Mouse (Mus musculus): ENCODE data around the gene Gdpd1. TPM values are rescaled to one million over a fixed set of nuclear protein-coding genes. Genes with fewer than 3 reads are reported as not detected.

Gene Gdpd1
- polyA plus RNA-seq, 1 experiment from 2014 or later = 54.8 TPM

DNA sequence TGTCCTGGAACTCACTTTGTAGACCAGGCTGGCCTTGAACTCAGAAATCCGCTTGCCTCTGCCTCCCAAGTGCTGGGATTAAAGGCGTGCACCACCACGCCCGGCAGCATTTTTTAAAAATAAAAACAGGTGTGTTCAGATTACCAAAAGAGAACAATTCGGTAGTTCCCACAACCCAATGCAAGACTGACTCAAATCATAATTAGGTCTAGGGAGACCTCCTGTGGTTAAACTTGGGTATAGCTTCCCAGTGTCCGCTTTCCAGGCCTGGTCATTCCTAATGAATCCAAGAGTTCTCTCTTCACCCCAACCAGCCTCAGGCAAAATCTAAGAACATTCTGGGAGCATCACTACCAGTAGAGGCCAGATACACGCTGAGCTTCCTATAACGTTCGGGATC lies 63.4 kb downstream of the Gdpd1 start:
- no peak overlapping the region for H3K4me2 ChIP-seq (replicated peaks; ENCODE audit: low read depth)
- H3K36me3 ChIP-seq (ENCODE audit: control insufficient read depth, insufficient read depth, low read length) = no peaks in the 10 kb centered on the region
- H3K4me1 ChIP-seq (replicated peaks; ENCODE audit: control insufficient read depth, insufficient read depth) = 0 out of 2 replicates have a peak, but pooled peaks cover 2% of the 10 kb centered on the region
- TF ChIP-seq CTCF (IDR thresholded peaks at IDR 0.05; ENCODE audit: low read depth) = peak; percentile 86
- no peak for TF ChIP-seq EP300 (optimal IDR thresholded peaks at IDR 0.05)
- peak; percentile 65; the same call in 1 of the 2 replicates for ATAC-seq (ENCODE audit: low FRiP score, low TSS enrichment)
- H3K9me3 ChIP-seq (ENCODE audit: control insufficient read depth, low read length) = no peaks in the 10 kb centered on the region
- 16% methylated on average over 9 of the region's 9 CpGs for WGBS
- DNase-seq (ENCODE audit: low spot score) = peak; percentile 55
- no peak overlapping the region for H3K4me3 ChIP-seq (ENCODE audit: low read depth, low read length)
- H3K27me3 ChIP-seq (ENCODE audit: control insufficient read depth, insufficient read depth, low read length) = no peaks in the 10 kb centered on the region
- no peak overlapping the region for H3K27ac ChIP-seq (replicated peaks)
- no peak overlapping the region for H3K9ac ChIP-seq (ENCODE audit: low read length)

DNA sequence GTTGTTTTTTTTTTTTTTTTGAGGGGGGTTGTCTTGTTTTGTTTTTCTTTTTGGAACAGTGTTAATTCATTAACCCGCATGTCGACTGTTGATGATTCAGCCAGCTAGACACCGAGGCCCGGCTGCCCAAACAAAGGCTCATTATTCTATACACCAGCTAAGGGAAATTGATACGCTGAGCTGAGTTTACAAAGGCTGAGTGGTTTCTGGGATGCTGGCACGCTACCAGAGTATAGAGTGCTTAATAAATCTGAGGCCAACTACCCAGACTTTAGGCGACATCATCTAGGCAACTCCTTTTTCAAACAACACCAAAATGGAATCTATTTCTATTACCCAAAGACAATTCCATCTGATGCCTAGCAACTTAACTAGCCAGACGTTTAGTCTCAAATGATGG lies 66.5 kb downstream of the Gdpd1 start:
- 0 out of 2 replicates have a peak, but pooled peaks have one; percentile 43 for ATAC-seq (ENCODE audit: low FRiP score, low TSS enrichment)
- DNase-seq (ENCODE audit: low spot score) = peak; percentile 69

DNA sequence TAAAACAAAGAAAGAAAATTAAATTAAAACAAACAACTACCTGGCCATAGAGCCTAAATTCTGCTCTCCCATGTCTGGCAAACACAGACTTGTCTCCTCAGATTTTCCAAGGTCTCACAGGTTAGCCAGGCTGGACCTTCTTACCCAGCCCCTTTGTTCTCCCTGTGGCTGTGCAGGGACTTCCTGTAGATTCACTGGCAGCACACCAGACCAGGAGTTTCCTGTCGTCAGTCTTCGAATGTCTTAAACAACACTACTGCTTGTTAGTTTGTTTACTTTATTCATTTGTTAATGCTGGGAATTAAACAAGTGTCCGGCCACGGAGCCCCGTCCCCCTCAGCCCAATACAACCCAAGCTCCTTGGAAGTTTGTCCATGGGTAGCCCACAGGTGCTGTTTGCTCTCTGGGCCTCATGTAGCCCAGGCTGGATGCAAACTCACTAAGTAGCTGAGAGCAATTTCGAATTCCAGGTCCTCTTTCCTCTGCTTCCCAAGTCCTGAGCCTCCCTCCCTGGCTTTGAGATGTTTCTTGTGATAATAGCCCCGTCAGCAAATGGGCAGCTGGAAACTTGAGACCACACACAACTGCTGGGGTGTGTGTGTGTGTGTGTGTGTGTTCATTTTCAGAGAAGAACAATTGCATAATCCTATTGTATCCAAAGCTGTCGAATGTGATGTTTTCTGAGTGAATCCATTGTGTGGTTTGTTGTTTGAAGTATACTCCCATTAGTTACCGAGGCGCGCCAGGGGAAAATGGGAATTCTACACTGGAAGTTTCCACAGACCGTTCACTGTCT lies 68.7 kb downstream of the Gdpd1 start:
- H3K4me3 ChIP-seq (ENCODE audit: low read depth, low read length) = no peak overlapping the region
- H3K27ac ChIP-seq (replicated peaks) = no peak overlapping the region
- no peaks in the 10 kb centered on the region for H3K9me3 ChIP-seq (ENCODE audit: control insufficient read depth, low read length)
- H3K36me3 ChIP-seq (ENCODE audit: control insufficient read depth, insufficient read depth, low read length) = no peaks in the 10 kb centered on the region
- no peak for DNase-seq (ENCODE audit: low spot score)
- no peak overlapping the region for H3K9ac ChIP-seq (ENCODE audit: low read length)
- TF ChIP-seq EP300 (optimal IDR thresholded peaks at IDR 0.05) (no peak), CTCF (IDR thresholded peaks at IDR 0.05; ENCODE audit: low read depth) (no peak)
- no peaks in the 10 kb centered on the region for H3K27me3 ChIP-seq (ENCODE audit: control insufficient read depth, insufficient read depth, low read length)
- ATAC-seq (ENCODE audit: low FRiP score, low TSS enrichment) = no peak
- H3K4me2 ChIP-seq (replicated peaks; ENCODE audit: low read depth) = no peak overlapping the region
- 0 out of 2 replicates have a peak, but pooled peaks cover 2% of the 10 kb centered on the region for H3K4me1 ChIP-seq (replicated peaks; ENCODE audit: control insufficient read depth, insufficient read depth)
- WGBS = 48% methylated on average over 12 of the region's 12 CpGs

More for the DNA sequence above, 66.5 kb downstream of the Gdpd1 start:
- H3K36me3 ChIP-seq (ENCODE audit: control insufficient read depth, insufficient read depth, low read length) = no peaks in the 10 kb centered on the region
- no peak overlapping the region for H3K4me3 ChIP-seq (ENCODE audit: low read depth, low read length)
- H3K9ac ChIP-seq (ENCODE audit: low read length) = no peak overlapping the region
- 9% methylated on average over 8 of the region's 8 CpGs for WGBS
- 0 out of 2 replicates have a peak, but pooled peaks cover 2% of the 10 kb centered on the region for H3K4me1 ChIP-seq (replicated peaks; ENCODE audit: control insufficient read depth, insufficient read depth)
- no peaks in the 10 kb centered on the region for H3K27me3 ChIP-seq (ENCODE audit: control insufficient read depth, insufficient read depth, low read length)
- H3K4me2 ChIP-seq (replicated peaks; ENCODE audit: low read depth) = no peak overlapping the region
- H3K27ac ChIP-seq (replicated peaks) = no peak overlapping the region; the same call in 1 of the 2 replicates
- no peaks in the 10 kb centered on the region for H3K9me3 ChIP-seq (ENCODE audit: control insufficient read depth, low read length)
- TF ChIP-seq CTCF (IDR thresholded peaks at IDR 0.05; ENCODE audit: low read depth) = no peak
- no peak for TF ChIP-seq EP300 (optimal IDR thresholded peaks at IDR 0.05)

DNA sequence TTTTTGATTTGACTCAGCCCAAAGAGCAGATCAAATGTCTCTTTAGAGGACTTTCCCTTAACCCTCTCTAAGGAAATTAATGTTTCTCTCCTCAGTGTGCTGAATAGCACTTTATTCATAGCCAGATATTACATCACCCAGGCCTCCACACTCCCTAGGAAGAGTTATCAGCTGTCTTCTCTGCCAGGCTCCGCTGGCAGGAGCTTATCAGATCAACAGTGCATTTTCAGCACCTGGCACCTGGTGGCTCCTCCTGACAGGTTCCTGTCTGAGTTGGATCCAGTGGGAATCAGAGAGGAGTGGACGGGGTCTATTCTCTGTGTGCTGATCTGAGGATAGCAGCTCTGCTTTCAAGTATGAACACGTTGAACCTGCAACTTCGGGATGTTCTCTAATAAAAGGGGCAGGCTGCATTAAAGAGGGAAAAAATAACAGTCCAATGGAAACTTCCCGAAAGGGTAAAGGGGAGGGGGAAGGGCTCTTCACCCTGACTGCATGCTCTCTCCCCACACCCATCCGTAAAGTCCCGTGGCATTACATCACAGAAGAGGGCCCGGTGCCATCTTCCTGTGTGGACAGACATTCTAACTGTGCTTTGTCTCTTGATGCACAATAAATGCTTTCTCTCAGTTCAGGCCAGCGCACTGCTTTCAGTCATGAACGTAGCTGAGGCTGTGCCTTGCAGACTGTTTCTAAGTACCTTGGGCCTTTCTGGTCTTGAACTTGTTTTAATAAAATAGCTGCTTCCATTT lies 71.6 kb downstream of the Gdpd1 start:
- ATAC-seq (ENCODE audit: low FRiP score, low TSS enrichment) = peak; percentile 47; the same call in 1 of the 2 replicates

DNA sequence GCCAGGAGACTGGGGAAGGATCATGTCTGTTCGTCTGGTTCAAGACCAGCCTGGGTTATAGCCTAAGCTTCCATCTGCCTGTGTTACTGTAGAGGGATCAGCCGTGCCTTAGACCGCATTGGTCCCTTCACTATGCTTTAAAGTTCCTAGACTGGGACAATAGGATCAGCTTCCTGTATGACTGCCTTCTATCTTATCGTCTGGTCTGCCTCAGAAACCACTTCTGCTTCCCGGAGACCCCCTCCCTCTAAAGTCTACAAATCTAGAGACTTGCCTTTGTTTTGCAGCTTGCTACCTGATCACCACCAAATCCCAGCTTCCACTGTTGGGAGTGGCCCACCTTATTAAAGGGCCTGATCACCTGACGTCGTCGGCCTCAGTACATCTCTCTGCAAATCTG lies 72.6 kb downstream of the Gdpd1 start:
- TF ChIP-seq EP300 (optimal IDR thresholded peaks at IDR 0.05) (no peak), CTCF (IDR thresholded peaks at IDR 0.05; ENCODE audit: low read depth) (no peak)
- WGBS = 62% methylated on average over 8 of the region's 8 CpGs
- no peaks in the 10 kb centered on the region for H3K27me3 ChIP-seq (ENCODE audit: control insufficient read depth, insufficient read depth, low read length)

More for the DNA sequence above, 71.6 kb downstream of the Gdpd1 start:
- DNase-seq (ENCODE audit: low spot score) = no peak
- no peak overlapping the region for H3K4me3 ChIP-seq (ENCODE audit: low read depth, low read length)
- H3K36me3 ChIP-seq (ENCODE audit: control insufficient read depth, insufficient read depth, low read length) = no peaks in the 10 kb centered on the region
- WGBS = 65% methylated on average over 10 of the region's 10 CpGs
- H3K9me3 ChIP-seq (ENCODE audit: control insufficient read depth, low read length) = no peaks in the 10 kb centered on the region
- no peak overlapping the region for H3K27ac ChIP-seq (replicated peaks)
- H3K27me3 ChIP-seq (ENCODE audit: control insufficient read depth, insufficient read depth, low read length) = no peaks in the 10 kb centered on the region
- H3K9ac ChIP-seq (ENCODE audit: low read length) = no peak overlapping the region
- no peaks in the 10 kb centered on the region for H3K4me1 ChIP-seq (replicated peaks; ENCODE audit: control insufficient read depth, insufficient read depth)
- H3K4me2 ChIP-seq (replicated peaks; ENCODE audit: low read depth) = no peak overlapping the region
- no peak for TF ChIP-seq EP300 (optimal IDR thresholded peaks at IDR 0.05)
- TF ChIP-seq CTCF (IDR thresholded peaks at IDR 0.05; ENCODE audit: low read depth) = no peak

More for the DNA sequence above, 72.6 kb downstream of the Gdpd1 start:
- Histone ChIP-seq H3K4me3 (ENCODE audit: low read depth, low read length) (no peak overlapping the region), H3K36me3 (ENCODE audit: control insufficient read depth, insufficient read depth, low read length) (no peaks in the 10 kb centered on the region), H3K27ac (replicated peaks) (no peak overlapping the region), H3K9me3 (ENCODE audit: control insufficient read depth, low read length) (no peaks in the 10 kb centered on the region), H3K4me2 (replicated peaks; ENCODE audit: low read depth) (no peak overlapping the region), H3K4me1 (replicated peaks; ENCODE audit: control insufficient read depth, insufficient read depth) (no peaks in the 10 kb centered on the region), H3K9ac (ENCODE audit: low read length) (no peak overlapping the region)
- ATAC-seq (ENCODE audit: low FRiP score, low TSS enrichment) (no peak), DNase-seq (ENCODE audit: low spot score) (no peak)
